Mouse (Mus musculus) olfactory bulb, adult 2 months (tissue): ENCODE measurements around the gene Smoc1. TPM values are rescaled to one million over a fixed set of nuclear protein-coding genes. Genes with fewer than 3 reads are reported as not detected.

ENCODE experiments used
- H3K27ac ChIP-seq: fragments of 200-500 bp; 2 replicates; pipeline ENCODE4 v1.5.1; 2012; ENCODE audit warnings: low read depth, low read length; ENCODE audit not compliant: insufficient read depth
- H3K4me1 ChIP-seq: fragments of 200-500 bp; 2 replicates; pipeline ENCODE4 v1.6.1; 2012; ENCODE audit warnings: low read length; ENCODE audit not compliant: control insufficient read depth, insufficient read depth
- H3K4me3 ChIP-seq: fragments of 200-500 bp; 2 replicates; pipeline ENCODE4 v1.5.1; 2012; ENCODE audit warnings: mild to moderate bottlenecking, low read depth, low read length, moderate library complexity; ENCODE audit not compliant: insufficient read depth
- CTCF ChIP-seq: fragments of 200-500 bp; IDR thresholded peaks from 2 replicates; pipeline ENCODE4 v1.5.1; 2012; ENCODE audit warnings: low read depth, mild to moderate bottlenecking, low read length, moderate library complexity; ENCODE audit not compliant: insufficient read depth
- POLR2A ChIP-seq: fragments of 200-500 bp; IDR thresholded peaks from 2 replicates; pipeline ENCODE4 v1.6.1; 2012; ENCODE audit warnings: mild to moderate bottlenecking, low read depth, low read length, moderate library complexity; ENCODE audit not compliant: insufficient read depth
- WGBS: fragments of 180-500 bp; shearing (Covaris S2); methylation state at CpG from one replicate; pipeline ENCODE4 v1.1.7; 2018; 5-methylcytosine and 5-hydroxymethylcytosine counted together
- polyA plus RNA-seq: library from polyadenylated mRNA; stranded (reverse); fragments of >200 nt; gene quantifications from 2 replicates; pipeline ENCODE4 v1.2.4, GENCODE M21; 2012; ENCODE audit warnings: low replicate concordance; ENCODE audit not compliant: missing spikeins, insufficient read depth, insufficient read length

Gene Smoc1
- polyA plus RNA-seq, 1 experiment, result not detected

- 47% methylated on average over 15 of the region's 15 CpGs for WGBS
- TF ChIP-seq POLR2A (no peak), CTCF (no peak)
- Histone ChIP-seq H3K27ac (peak overlapping the region; percentile 23; the same call in 1 of the 2 replicates), H3K4me3 (no peak overlapping the region), H3K4me1 (peaks cover 14% of the 10 kb centered on the region)
These were observed 6.9 kb downstream of the Smoc1 start for GRCm38 (mm10) chr12:81033389-81034041.

GRCm38 (mm10) chr12:81034042-81034417 lies 7.4 kb downstream of the Smoc1 start:
- 70% methylated on average over 4 of the region's 4 CpGs for WGBS
- H3K27ac ChIP-seq, result peak overlapping the region; percentile 23
- no peak overlapping the region for H3K4me3 ChIP-seq
- TF ChIP-seq CTCF (no peak), POLR2A (no peak)
- H3K4me1 ChIP-seq, result peaks cover 14% of the 10 kb centered on the region

GRCm38 (mm10) chr12:81035850-81036249 lies 9.2 kb downstream of the Smoc1 start:
- TF ChIP-seq POLR2A (no peak), CTCF (no peak)
- Histone ChIP-seq H3K4me1 (peaks cover 14% of the 10 kb centered on the region), H3K27ac (no peak overlapping the region), H3K4me3 (no peak overlapping the region)
- 91% methylated on average over 6 of the region's 6 CpGs for WGBS

GRCm38 (mm10) chr12:81043616-81044015 lies 17.0 kb downstream of the Smoc1 start:
- no peak overlapping the region for H3K4me3 ChIP-seq
- TF ChIP-seq CTCF (no peak), POLR2A (no peak)
- WGBS, result 62% methylated on average over 11 of the region's 11 CpGs
- H3K4me1 ChIP-seq, result peaks cover 11% of the 10 kb centered on the region; the same call in 1 of the 2 replicates
- H3K27ac ChIP-seq, result no peak overlapping the region

GRCm38 (mm10) chr12:81046926-81047325 lies 20.3 kb downstream of the Smoc1 start:
- 31% methylated on average over 5 of the region's 5 CpGs for WGBS
- TF ChIP-seq POLR2A, result no peak
- no peak for TF ChIP-seq CTCF
- H3K27ac ChIP-seq, result no peak overlapping the region
- H3K4me1 ChIP-seq, result peaks cover 10% of the 10 kb centered on the region; the same call in 1 of the 2 replicates
- H3K4me3 ChIP-seq, result no peak overlapping the region

- 95% methylated on average over 5 of the region's 5 CpGs for WGBS
- Histone ChIP-seq H3K27ac (no peak overlapping the region), H3K4me3 (no peak overlapping the region), H3K4me1 (peaks cover 5% of the 10 kb centered on the region; the same call in 1 of the 2 replicates)
- TF ChIP-seq POLR2A (no peak), CTCF (no peak)
These were observed 23.1 kb downstream of the Smoc1 start for GRCm38 (mm10) chr12:81049661-81050060.

GRCm38 (mm10) chr12:81055000-81055705 lies 28.5 kb downstream of the Smoc1 start:
- H3K4me1 ChIP-seq, result peaks cover 2% of the 10 kb centered on the region; the same call in 1 of the 2 replicates
- no peak for TF ChIP-seq CTCF
- TF ChIP-seq POLR2A, result no peak
- WGBS, result 50% methylated on average over 11 of the region's 11 CpGs
- H3K4me3 ChIP-seq, result no peak overlapping the region
- H3K27ac ChIP-seq, result no peak overlapping the region

GRCm38 (mm10) chr12:81055811-81056210 lies 29.2 kb downstream of the Smoc1 start:
- Histone ChIP-seq H3K27ac (no peak overlapping the region), H3K4me3 (no peak overlapping the region), H3K4me1 (peaks cover 2% of the 10 kb centered on the region; the same call in 1 of the 2 replicates)
- TF ChIP-seq CTCF (no peak), POLR2A (no peak)
- 93% methylated on average over 2 of the region's 2 CpGs for WGBS

GRCm38 (mm10) chr12:81057619-81058018 lies 31.0 kb downstream of the Smoc1 start:
- H3K27ac ChIP-seq, result no peak overlapping the region
- 53% methylated on average over 4 of the region's 4 CpGs for WGBS
- no peak overlapping the region for H3K4me3 ChIP-seq
- H3K4me1 ChIP-seq, result no peaks in the 10 kb centered on the region
- TF ChIP-seq POLR2A (no peak), CTCF (no peak)
